Mouse (Mus musculus) A20 (cell line): ENCODE measurements around the gene Dlg4.
"Not testable (repeated sequence)": the region's sequence is repeated elsewhere in the genome, so short reads cannot be mapped to it uniquely, and the experiment has no call there.

Source experiments
- DNase-seq: peaks from one replicate; pipeline ENCODE4 v3.0.0-alpha.2; 2011; ENCODE audit warnings: low read depth, low spot score

Dlg4 gene

GRCm38 (mm10) chr11:70049366-70049765 is 32.6 kb downstream of the Dlg4 start:
- DNase-seq: no peak

- peak; percentile 39 for DNase-seq
Measured at GRCm38 (mm10) chr11:70049816-70050215, 33.1 kb downstream of the Dlg4 start.

GRCm38 (mm10) chr11:70053156-70053555 is 36.4 kb downstream of the Dlg4 start:
- DNase-seq: no peak

- no peak for DNase-seq
Measured at GRCm38 (mm10) chr11:70053898-70054570, 37.3 kb downstream of the Dlg4 start, which contains the start of gene Asgr1. Asgr1 (plus strand) TSS chr11:70054085.

- DNase-seq: peak; percentile 56
Measured at GRCm38 (mm10) chr11:70055618-70056214, 39.0 kb downstream of the Dlg4 start.

GRCm38 (mm10) chr11:70057805-70058204 is 41.1 kb downstream of the Dlg4 start:
- no peak for DNase-seq

GRCm38 (mm10) chr11:70059930-70060329 is 43.2 kb downstream of the Dlg4 start:
- no peak for DNase-seq

GRCm38 (mm10) chr11:70063053-70063452 is 46.3 kb downstream of the Dlg4 start:
- no peak for DNase-seq

- DNase-seq: no peak
Measured at GRCm38 (mm10) chr11:70066701-70067100, 50.0 kb downstream of the Dlg4 start.

- DNase-seq: no peak
Measured at GRCm38 (mm10) chr11:70068245-70068644, 51.5 kb downstream of the Dlg4 start.

GRCm38 (mm10) chr11:70070057-70070456 is 53.3 kb downstream of the Dlg4 start:
- DNase-seq: no peak

- DNase-seq: not testable (repeated sequence)
Measured at GRCm38 (mm10) chr11:70070603-70071002, 53.9 kb downstream of the Dlg4 start.

- DNase-seq: peak; percentile 64
Measured at GRCm38 (mm10) chr11:70074379-70075071, 57.8 kb downstream of the Dlg4 start.

GRCm38 (mm10) chr11:70075581-70075980 is 58.8 kb downstream of the Dlg4 start:
- DNase-seq: no peak

- DNase-seq: no peak
Measured at GRCm38 (mm10) chr11:70077441-70077840, 60.7 kb downstream of the Dlg4 start.

GRCm38 (mm10) chr11:70079175-70079574 is 62.4 kb downstream of the Dlg4 start:
- DNase-seq: no peak

GRCm38 (mm10) chr11:70079928-70080327 is 63.2 kb downstream of the Dlg4 start:
- no peak for DNase-seq

GRCm38 (mm10) chr11:70080803-70081590 is 64.3 kb downstream of the Dlg4 start:
- DNase-seq: no peak

- DNase-seq: peak; percentile 30
Measured at GRCm38 (mm10) chr11:70084563-70084962, 67.8 kb downstream of the Dlg4 start.

GRCm38 (mm10) chr11:70091986-70092783 is 75.4 kb downstream of the Dlg4 start, which contains the start of gene Asgr2:
Asgr2 (plus strand) TSS chr11:70092644.
- DNase-seq: no peak
